Mouse (Mus musculus): Measurements from ENCODE around the gene 1110017D15Rik. TPM values are rescaled to one million over a fixed set of nuclear protein-coding genes. Genes with fewer than 3 reads are reported as not detected.

1110017D15Rik gene
- polyA plus RNA-seq, 1 experiment from 2014 or later, result 11.1 TPM

DNA sequence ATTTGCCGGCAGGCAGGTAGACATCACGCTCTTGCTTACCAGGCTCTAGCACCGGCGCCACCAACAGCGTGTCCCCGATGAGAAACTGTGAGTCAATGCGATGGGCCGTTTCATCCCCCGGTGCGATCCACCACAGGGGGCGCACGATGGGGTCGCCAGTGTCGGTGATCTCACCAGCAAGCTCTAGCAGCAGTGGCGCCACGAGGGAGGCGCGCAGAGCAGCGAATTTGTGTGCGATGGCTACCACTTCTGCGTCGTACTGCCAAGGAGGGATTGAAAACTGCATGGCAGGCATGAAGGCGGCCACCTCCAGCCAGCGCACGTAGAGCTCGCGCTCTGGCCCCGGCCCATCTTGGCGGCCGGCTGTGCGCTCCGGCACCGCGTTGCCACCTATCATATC is 19.6 kb downstream of the 1110017D15Rik start:
- Histone ChIP-seq H3K36me3 (ENCODE audit: control insufficient read depth, insufficient read depth) (no peaks in the 10 kb centered on the region), H3K4me3 (replicated peaks; ENCODE audit: low read length) (peak overlapping the region; percentile 42), H3K9me3 (ENCODE audit: control insufficient read depth, low read length) (no peaks in the 10 kb centered on the region), H3K27ac (ENCODE audit: low read length) (no peak overlapping the region), H3K9ac (replicated peaks; ENCODE audit: low read depth, low read length) (peak overlapping the region; percentile 48), H3K27me3 (replicated peaks; ENCODE audit: control insufficient read depth, insufficient read depth, low read length) (peaks cover 46% of the 10 kb centered on the region), H3K4me1 (replicated peaks; ENCODE audit: control insufficient read depth, insufficient read depth, low read length) (peaks cover 36% of the 10 kb centered on the region), H3K4me2 (ENCODE audit: low read length) (peak overlapping the region; percentile 60)
- peak; percentile 19; the same call in 1 of the 2 replicates for ATAC-seq
- 6% methylated on average over 34 of the region's 34 CpGs for WGBS

DNA sequence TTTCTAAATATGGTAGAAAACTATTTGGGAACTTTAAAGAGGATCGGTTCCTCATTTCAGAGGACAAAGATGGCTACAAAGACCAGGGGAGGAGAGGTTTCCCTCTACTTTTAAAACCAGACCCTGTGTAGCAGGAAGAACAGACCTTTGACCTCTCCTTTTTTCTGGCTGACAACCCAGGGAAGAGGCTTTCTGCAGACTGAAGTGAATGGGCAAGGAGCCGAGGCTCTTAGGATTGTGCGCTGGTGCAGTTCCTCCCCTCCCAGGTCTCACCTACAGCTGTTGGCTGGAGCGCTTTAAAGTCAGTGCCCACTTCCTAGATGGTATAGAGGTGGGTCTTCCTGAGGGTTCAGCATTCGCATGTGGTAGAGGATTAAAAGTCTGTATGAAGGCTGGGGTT is 20.1 kb downstream of the 1110017D15Rik start:
- no peak overlapping the region for H3K4me3 ChIP-seq (replicated peaks; ENCODE audit: low read length)
- no peak for ATAC-seq
- H3K27me3 ChIP-seq (replicated peaks; ENCODE audit: control insufficient read depth, insufficient read depth, low read length), result peaks cover 46% of the 10 kb centered on the region

DNA sequence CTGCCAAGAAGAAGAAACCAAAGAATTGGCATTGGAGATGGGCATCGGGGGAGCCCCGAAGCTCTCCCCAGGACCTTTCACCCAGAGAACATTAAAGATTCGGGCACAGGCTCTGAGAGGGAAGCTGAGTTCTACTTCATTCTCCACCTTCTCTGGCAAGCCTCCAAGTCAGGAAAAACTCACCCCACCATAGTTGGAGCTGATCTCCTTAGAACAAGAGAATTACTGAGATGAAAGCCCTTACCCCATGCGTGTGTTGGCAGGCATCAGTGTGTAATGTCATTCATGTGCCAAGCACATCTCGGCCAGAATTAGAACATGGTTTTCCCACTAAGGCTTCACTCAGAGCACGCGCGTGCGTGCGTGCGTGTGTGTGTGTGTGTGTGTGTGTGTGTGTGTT is 21.3 kb downstream of the 1110017D15Rik start:
- WGBS, result 30% methylated on average over 11 of the region's 11 CpGs
- Histone ChIP-seq H3K36me3 (ENCODE audit: control insufficient read depth, insufficient read depth) (no peaks in the 10 kb centered on the region), H3K9me3 (ENCODE audit: control insufficient read depth, low read length) (no peaks in the 10 kb centered on the region), H3K4me2 (ENCODE audit: low read length) (no peak overlapping the region), H3K4me1 (replicated peaks; ENCODE audit: control insufficient read depth, insufficient read depth, low read length) (peaks cover 30% of the 10 kb centered on the region), H3K27me3 (replicated peaks; ENCODE audit: control insufficient read depth, insufficient read depth, low read length) (peaks cover 38% of the 10 kb centered on the region), H3K4me3 (replicated peaks; ENCODE audit: low read length) (no peak overlapping the region), H3K9ac (replicated peaks; ENCODE audit: low read depth, low read length) (no peak overlapping the region), H3K27ac (ENCODE audit: low read length) (no peak overlapping the region)
- ATAC-seq, result peak; percentile 84

More for the DNA sequence above, 20.1 kb downstream of the 1110017D15Rik start:
- Histone ChIP-seq H3K4me1 (replicated peaks; ENCODE audit: control insufficient read depth, insufficient read depth, low read length) (peaks cover 30% of the 10 kb centered on the region), H3K4me2 (ENCODE audit: low read length) (no peak overlapping the region), H3K9ac (replicated peaks; ENCODE audit: low read depth, low read length) (no peak overlapping the region), H3K27ac (ENCODE audit: low read length) (no peak overlapping the region), H3K9me3 (ENCODE audit: control insufficient read depth, low read length) (no peaks in the 10 kb centered on the region), H3K36me3 (ENCODE audit: control insufficient read depth, insufficient read depth) (no peaks in the 10 kb centered on the region)
- 53% methylated on average over 5 of the region's 5 CpGs for WGBS

DNA sequence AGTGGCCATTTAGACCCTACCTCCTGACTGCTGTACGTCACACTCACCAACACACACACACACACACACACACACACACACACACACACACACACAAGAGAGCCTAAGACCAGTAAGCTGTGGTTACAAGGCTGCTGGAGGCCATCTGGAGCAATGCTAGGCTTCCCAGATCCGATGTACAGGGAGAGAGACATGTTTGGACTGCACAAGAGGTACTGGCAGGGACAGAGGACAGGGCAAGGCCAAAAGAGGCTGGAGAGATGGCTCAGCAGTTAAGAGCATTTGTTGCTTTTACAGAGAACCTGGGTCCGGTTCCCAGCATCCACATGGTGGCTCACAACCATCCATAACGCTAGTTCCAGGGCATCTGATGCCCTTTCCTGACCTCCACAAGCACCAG is 22.1 kb downstream of the 1110017D15Rik start:
- Histone ChIP-seq H3K9ac (replicated peaks; ENCODE audit: low read depth, low read length) (no peak overlapping the region), H3K36me3 (ENCODE audit: control insufficient read depth, insufficient read depth) (no peaks in the 10 kb centered on the region), H3K27ac (ENCODE audit: low read length) (no peak overlapping the region), H3K27me3 (replicated peaks; ENCODE audit: control insufficient read depth, insufficient read depth, low read length) (peaks cover 31% of the 10 kb centered on the region), H3K9me3 (ENCODE audit: control insufficient read depth, low read length) (no peaks in the 10 kb centered on the region), H3K4me2 (ENCODE audit: low read length) (no peak overlapping the region), H3K4me3 (replicated peaks; ENCODE audit: low read length) (no peak overlapping the region), H3K4me1 (replicated peaks; ENCODE audit: control insufficient read depth, insufficient read depth, low read length) (peaks cover 30% of the 10 kb centered on the region)
- ATAC-seq, result no peak
- 85% methylated on average over 4 of the region's 4 CpGs for WGBS

DNA sequence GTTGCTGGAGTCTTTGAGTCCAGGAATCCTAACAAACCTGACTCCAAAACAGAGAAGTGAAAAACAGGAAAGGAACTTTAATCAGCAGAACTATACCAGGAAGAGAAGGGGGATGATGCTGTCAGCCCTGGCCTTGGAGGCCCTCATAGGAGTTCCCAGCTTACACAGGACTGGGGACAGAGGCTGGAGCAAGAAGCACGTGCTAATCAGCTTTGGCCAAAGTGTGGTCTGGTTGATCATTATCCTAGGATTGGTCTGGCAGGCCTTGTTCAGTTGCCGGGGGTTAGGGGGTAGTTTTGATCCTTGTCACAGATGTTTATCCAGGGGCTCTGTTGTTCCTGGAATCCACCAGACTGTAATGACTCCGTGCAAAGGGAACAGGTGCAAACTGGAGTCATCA is 22.8 kb downstream of the 1110017D15Rik start:
- no peak overlapping the region for H3K4me3 ChIP-seq (replicated peaks; ENCODE audit: low read length)
- H3K27me3 ChIP-seq (replicated peaks; ENCODE audit: control insufficient read depth, insufficient read depth, low read length), result peaks cover 24% of the 10 kb centered on the region
- H3K9ac ChIP-seq (replicated peaks; ENCODE audit: low read depth, low read length), result no peak overlapping the region
- no peaks in the 10 kb centered on the region for H3K9me3 ChIP-seq (ENCODE audit: control insufficient read depth, low read length)
- 54% methylated on average over 3 of the region's 3 CpGs for WGBS
- peaks cover 30% of the 10 kb centered on the region for H3K4me1 ChIP-seq (replicated peaks; ENCODE audit: control insufficient read depth, insufficient read depth, low read length)
- no peaks in the 10 kb centered on the region for H3K36me3 ChIP-seq (ENCODE audit: control insufficient read depth, insufficient read depth)
- ATAC-seq, result no peak
- H3K27ac ChIP-seq (ENCODE audit: low read length), result no peak overlapping the region
- no peak overlapping the region for H3K4me2 ChIP-seq (ENCODE audit: low read length)

DNA sequence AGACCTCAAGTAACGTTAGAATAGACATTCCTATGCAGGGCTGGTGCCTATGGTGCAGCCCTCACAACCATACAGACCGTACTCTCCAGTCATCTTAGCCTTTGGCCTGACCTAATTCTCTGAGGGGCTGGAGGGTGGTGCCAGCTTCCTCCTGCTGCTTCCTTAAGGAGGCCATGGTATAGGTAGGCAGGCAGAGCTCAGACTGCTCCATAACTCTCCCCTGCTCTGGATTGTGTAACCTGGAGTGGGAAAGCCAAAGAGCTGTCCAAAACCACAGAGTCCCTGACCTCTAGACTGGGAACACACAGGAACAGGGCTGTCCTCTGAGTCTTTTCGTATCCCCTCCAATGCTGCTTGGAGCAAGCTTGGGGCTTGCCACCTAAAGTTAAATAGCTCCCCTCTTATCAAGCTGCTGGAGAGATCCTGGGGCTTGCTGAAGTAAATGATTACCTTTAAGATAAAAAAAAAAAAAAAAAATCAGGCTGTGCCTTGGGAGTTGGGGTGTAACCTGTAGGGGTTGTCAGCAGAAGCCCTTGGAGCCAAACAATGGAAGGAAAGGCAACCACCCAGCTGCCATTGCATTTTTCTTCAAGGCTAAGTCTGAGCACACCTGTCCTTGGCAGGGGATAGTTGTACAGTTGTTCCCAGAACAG is 23.5 kb downstream of the 1110017D15Rik start:
- Histone ChIP-seq H3K36me3 (ENCODE audit: control insufficient read depth, insufficient read depth) (no peaks in the 10 kb centered on the region), H3K4me1 (replicated peaks; ENCODE audit: control insufficient read depth, insufficient read depth, low read length) (peaks cover 23% of the 10 kb centered on the region), H3K9me3 (ENCODE audit: control insufficient read depth, low read length) (no peaks in the 10 kb centered on the region), H3K4me3 (replicated peaks; ENCODE audit: low read length) (no peak overlapping the region), H3K27ac (ENCODE audit: low read length) (no peak overlapping the region), H3K27me3 (replicated peaks; ENCODE audit: control insufficient read depth, insufficient read depth, low read length) (peaks cover 18% of the 10 kb centered on the region), H3K4me2 (ENCODE audit: low read length) (no peak overlapping the region), H3K9ac (replicated peaks; ENCODE audit: low read depth, low read length) (no peak overlapping the region)
- ATAC-seq, result no peak
- WGBS, result 80% methylated on average over 3 of the region's 3 CpGs

DNA sequence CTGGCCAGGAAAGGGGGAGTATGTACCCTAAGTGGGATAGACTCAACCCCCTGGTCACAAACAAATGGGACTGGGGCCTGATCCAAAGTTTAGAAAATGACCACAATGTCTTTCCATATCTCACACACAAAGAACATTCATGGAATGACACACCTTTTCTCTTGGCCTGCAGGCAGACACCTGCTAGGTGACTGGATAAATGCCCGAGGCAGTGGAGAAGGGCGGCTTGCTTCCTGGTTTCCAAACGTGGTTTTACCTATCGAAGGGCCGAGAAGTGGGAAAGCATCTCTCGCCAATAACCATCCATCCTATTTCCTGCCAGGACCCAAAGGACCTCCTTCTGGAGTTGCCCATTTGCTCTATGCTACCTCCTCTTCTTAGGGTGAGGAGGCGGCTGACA is 24.2 kb downstream of the 1110017D15Rik start:
- no peaks in the 10 kb centered on the region for H3K9me3 ChIP-seq (ENCODE audit: control insufficient read depth, low read length)
- no peak for ATAC-seq
- WGBS, result 81% methylated on average over 7 of the region's 7 CpGs
- H3K9ac ChIP-seq (replicated peaks; ENCODE audit: low read depth, low read length), result no peak overlapping the region
- peaks cover 17% of the 10 kb centered on the region for H3K4me1 ChIP-seq (replicated peaks; ENCODE audit: control insufficient read depth, insufficient read depth, low read length)
- no peak overlapping the region for H3K27ac ChIP-seq (ENCODE audit: low read length)
- no peak overlapping the region for H3K4me2 ChIP-seq (ENCODE audit: low read length)
- no peak overlapping the region for H3K4me3 ChIP-seq (replicated peaks; ENCODE audit: low read length)
- H3K36me3 ChIP-seq (ENCODE audit: control insufficient read depth, insufficient read depth), result no peaks in the 10 kb centered on the region
- H3K27me3 ChIP-seq (replicated peaks; ENCODE audit: control insufficient read depth, insufficient read depth, low read length), result peaks cover 11% of the 10 kb centered on the region

DNA sequence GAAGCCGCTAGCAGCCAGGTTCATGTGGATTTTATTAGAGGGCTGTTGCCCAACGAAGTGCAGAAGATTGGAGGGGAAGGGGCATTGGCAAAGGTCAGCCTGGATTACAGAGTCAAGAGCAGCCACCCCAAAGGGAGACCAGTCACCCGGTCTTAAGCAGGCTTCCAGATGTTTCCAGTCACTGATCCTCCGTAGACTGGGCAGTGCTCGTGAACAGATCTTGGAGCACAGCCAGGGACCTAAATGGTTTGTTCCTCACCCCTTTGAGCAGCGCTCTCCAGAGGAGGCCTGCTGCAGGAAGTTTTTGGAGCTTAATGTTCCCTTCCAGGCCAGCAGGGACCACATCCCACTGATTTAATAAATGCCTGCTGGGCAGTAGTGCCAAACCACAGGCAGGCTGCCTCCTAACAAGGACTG is 35.5 kb downstream of the 1110017D15Rik start:
- 42% methylated on average over 6 of the region's 6 CpGs for WGBS

DNA sequence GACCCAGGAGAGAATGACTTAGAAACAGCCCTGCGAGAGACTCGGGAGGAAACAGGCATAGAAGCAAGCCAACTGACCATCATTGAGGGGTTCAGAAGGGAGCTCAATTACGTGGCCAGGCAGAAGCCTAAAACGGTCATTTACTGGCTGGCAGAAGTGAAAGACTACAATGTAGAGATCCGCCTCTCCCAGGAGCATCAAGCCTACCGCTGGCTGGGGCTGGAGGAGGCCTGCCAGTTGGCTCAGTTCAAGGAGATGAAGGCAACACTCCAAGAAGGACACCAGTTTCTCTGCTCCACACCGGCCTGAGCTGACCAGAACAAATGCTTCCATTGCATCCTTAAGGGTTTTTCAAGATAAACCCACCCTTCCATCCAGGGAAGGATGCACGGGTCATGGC is 36.9 kb downstream of the 1110017D15Rik start:
- Histone ChIP-seq H3K4me1 (replicated peaks; ENCODE audit: control insufficient read depth, insufficient read depth, low read length) (0 out of 2 replicates have a peak, but pooled peaks cover 2% of the 10 kb centered on the region), H3K27me3 (replicated peaks; ENCODE audit: control insufficient read depth, insufficient read depth, low read length) (no peaks in the 10 kb centered on the region), H3K4me2 (ENCODE audit: low read length) (no peak overlapping the region), H3K4me3 (replicated peaks; ENCODE audit: low read length) (no peak overlapping the region), H3K27ac (ENCODE audit: low read length) (no peak overlapping the region), H3K36me3 (ENCODE audit: control insufficient read depth, insufficient read depth) (peaks cover 5% of the 10 kb centered on the region; the same call in 1 of the 2 replicates), H3K9me3 (ENCODE audit: control insufficient read depth, low read length) (no peaks in the 10 kb centered on the region), H3K9ac (replicated peaks; ENCODE audit: low read depth, low read length) (no peak overlapping the region)
- ATAC-seq, result no peak
- WGBS, result 84% methylated on average over 8 of the region's 8 CpGs

More for the DNA sequence above, 35.5 kb downstream of the 1110017D15Rik start:
- 0 out of 2 replicates have a peak, but pooled peaks cover 2% of the 10 kb centered on the region for H3K4me1 ChIP-seq (replicated peaks; ENCODE audit: control insufficient read depth, insufficient read depth, low read length)
- no peak for ATAC-seq
- H3K9me3 ChIP-seq (ENCODE audit: control insufficient read depth, low read length), result no peaks in the 10 kb centered on the region
- H3K4me2 ChIP-seq (ENCODE audit: low read length), result no peak overlapping the region
- no peaks in the 10 kb centered on the region for H3K27me3 ChIP-seq (replicated peaks; ENCODE audit: control insufficient read depth, insufficient read depth, low read length)
- no peak overlapping the region for H3K9ac ChIP-seq (replicated peaks; ENCODE audit: low read depth, low read length)
- H3K4me3 ChIP-seq (replicated peaks; ENCODE audit: low read length), result no peak overlapping the region
- no peak overlapping the region for H3K27ac ChIP-seq (ENCODE audit: low read length)
- peaks cover 5% of the 10 kb centered on the region; the same call in 1 of the 2 replicates for H3K36me3 ChIP-seq (ENCODE audit: control insufficient read depth, insufficient read depth)

All from forebrain, embryonic 16.5 days (tissue).